Mouse (Mus musculus): ENCODE data around the gene Pcyox1. TPM values are rescaled to one million over a fixed set of nuclear protein-coding genes. Genes with fewer than 3 reads are reported as not detected.
"Not testable (repeated sequence)": the region's sequence is repeated elsewhere in the genome, so short reads cannot be mapped to it uniquely, and the experiment has no call there.

Pcyox1 gene
- polyA plus RNA-seq, 1 experiment = 0.46 TPM

DNA sequence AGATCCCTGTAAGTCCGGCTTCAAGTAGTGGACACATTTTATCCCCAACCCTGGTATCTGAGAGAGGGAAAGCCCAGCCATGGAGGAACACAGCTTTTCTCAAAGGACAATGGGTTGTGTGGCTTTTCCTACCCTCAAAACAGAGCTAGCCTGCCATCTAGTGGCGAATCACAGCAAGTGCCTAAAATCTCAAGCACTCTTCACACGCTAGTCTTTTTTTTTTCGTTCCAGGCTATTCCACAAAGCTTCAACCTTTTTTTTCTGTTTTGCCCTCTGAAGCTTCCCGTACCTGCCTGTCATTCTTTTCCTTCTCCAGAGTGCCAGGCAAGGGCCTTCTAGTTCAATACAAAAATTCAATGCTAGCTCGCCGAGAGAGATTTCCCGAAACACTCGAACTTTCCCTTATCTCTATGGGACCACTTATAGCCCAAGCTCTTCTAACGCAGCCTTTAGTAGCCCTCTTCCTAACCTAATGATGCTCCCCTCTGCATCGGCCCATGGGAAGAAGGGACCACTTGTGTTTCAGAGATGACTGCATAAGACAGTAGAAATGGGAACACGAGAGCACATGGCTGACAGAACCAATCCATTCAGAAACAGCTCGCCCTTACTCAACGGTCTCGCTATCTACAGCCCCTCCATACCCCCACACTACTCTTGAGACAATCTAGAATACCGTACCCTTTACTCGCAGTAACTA is 32.4 kb downstream of the Pcyox1 start:
- Histone ChIP-seq H3K4me3 (replicated peaks) (peak overlapping the region; percentile 86), H3K36me3 (ENCODE audit: control insufficient read depth) (peaks cover 9% of the 10 kb centered on the region), H3K4me1 (ENCODE audit: control insufficient read depth) (peaks cover 33% of the 10 kb centered on the region), H3K9me3 (ENCODE audit: control insufficient read depth, low read length) (peaks cover 5% of the 10 kb centered on the region), H3K27me3 (ENCODE audit: control insufficient read depth) (no peaks in the 10 kb centered on the region; the same call in 1 of the 2 replicates)
- no peak for TF ChIP-seq TAL1 (IDR thresholded peaks at IDR 0.05; ENCODE audit: low read length)
- peak; percentile 60 for TF ChIP-seq GATA1 (IDR thresholded peaks at IDR 0.05; ENCODE audit: low read length)

DNA sequence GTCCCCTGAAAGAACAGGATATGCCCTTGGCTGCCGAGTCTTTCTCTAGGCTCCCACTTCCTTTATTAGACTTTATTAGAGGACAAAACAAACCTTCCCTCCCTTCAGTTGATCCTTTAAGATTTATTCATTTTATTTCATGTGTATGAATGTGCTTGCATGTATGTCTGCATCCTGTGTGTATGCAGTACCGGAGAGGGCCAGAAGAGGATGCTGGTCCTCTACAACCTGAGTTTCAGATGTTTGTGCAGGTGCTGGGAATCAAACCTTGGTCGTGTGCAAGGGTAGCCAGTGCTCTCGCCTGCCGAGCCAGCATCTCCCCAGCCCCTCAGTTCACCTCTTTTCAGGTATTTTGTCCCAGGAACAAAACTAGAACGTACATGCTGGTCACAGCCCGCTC is 35.6 kb downstream of the Pcyox1 start:
- Histone ChIP-seq H3K9me3 (ENCODE audit: control insufficient read depth, low read length) (peaks cover 5% of the 10 kb centered on the region), H3K4me1 (ENCODE audit: control insufficient read depth) (peaks cover 18% of the 10 kb centered on the region), H3K27me3 (ENCODE audit: control insufficient read depth) (no peaks in the 10 kb centered on the region; the same call in 1 of the 2 replicates), H3K4me3 (replicated peaks) (no peak overlapping the region), H3K36me3 (ENCODE audit: control insufficient read depth) (no peaks in the 10 kb centered on the region)
- TF ChIP-seq GATA1 (IDR thresholded peaks at IDR 0.05; ENCODE audit: low read length) (no peak), TAL1 (IDR thresholded peaks at IDR 0.05; ENCODE audit: low read length) (no peak)

GRCm38 (mm10) chr6:86360691-86361090 is 36.3 kb downstream of the Pcyox1 start:
- TF ChIP-seq GATA1 (IDR thresholded peaks at IDR 0.05; ENCODE audit: low read length) = no peak
- TF ChIP-seq TAL1 (IDR thresholded peaks at IDR 0.05; ENCODE audit: low read length) = no peak
- Histone ChIP-seq H3K4me1 (ENCODE audit: control insufficient read depth) (peaks cover 12% of the 10 kb centered on the region), H3K27me3 (ENCODE audit: control insufficient read depth) (no peaks in the 10 kb centered on the region; the same call in 1 of the 2 replicates), H3K4me3 (replicated peaks) (no peak overlapping the region), H3K9me3 (ENCODE audit: control insufficient read depth, low read length) (peaks cover 5% of the 10 kb centered on the region), H3K36me3 (ENCODE audit: control insufficient read depth) (no peaks in the 10 kb centered on the region)

DNA sequence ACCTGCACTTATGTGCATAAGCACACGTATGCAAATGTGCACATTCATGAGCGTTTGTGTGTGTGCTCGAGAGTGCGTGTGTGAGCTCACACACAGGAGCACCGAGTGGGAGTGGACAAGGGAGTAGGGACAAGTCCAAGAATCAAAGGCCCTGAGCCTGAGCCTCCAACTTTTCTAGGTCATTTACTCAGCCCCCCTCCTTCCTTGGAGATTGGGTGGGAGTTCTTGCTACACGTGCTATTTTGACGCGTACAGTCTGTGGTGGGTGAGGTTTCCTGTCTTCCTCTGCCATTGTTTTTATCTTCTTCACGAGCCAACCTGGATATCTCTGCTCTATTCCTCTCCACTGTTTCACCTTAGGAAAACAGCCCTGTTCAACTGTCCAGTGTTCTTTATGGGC is 40.0 kb downstream of the Pcyox1 start:
- Histone ChIP-seq H3K4me1 (ENCODE audit: control insufficient read depth) (no peaks in the 10 kb centered on the region), H3K9me3 (ENCODE audit: control insufficient read depth, low read length) (peaks cover 5% of the 10 kb centered on the region), H3K36me3 (ENCODE audit: control insufficient read depth) (no peaks in the 10 kb centered on the region), H3K27me3 (ENCODE audit: control insufficient read depth) (no peaks in the 10 kb centered on the region; the same call in 1 of the 2 replicates), H3K4me3 (replicated peaks) (no peak overlapping the region)
- TF ChIP-seq TAL1 (IDR thresholded peaks at IDR 0.05; ENCODE audit: low read length) = no peak
- TF ChIP-seq GATA1 (IDR thresholded peaks at IDR 0.05; ENCODE audit: low read length) = no peak

DNA sequence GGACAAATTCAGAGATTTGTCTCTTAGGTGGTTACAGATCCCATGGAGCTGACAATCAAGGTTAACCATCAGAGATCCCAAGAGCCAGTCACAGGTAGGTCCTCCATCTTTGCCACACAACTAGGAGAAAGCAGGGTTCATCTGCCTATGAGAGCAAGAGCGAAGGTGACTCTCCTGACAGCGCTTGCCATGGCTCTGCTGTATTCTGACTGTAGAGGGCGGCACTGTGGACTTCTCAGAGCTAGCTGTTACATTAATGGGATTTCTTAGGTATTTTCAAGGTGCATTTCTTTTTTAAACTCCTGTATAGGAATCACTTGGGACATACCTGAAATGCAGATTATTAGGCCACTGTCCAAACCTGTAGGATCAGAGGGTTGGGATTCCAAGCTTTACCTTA is 42.0 kb downstream of the Pcyox1 start:
- Histone ChIP-seq H3K9me3 (ENCODE audit: control insufficient read depth, low read length) (no peaks in the 10 kb centered on the region), H3K27me3 (ENCODE audit: control insufficient read depth) (no peaks in the 10 kb centered on the region), H3K36me3 (ENCODE audit: control insufficient read depth) (no peaks in the 10 kb centered on the region), H3K4me3 (replicated peaks) (no peak overlapping the region), H3K4me1 (ENCODE audit: control insufficient read depth) (no peaks in the 10 kb centered on the region)
- no peak for TF ChIP-seq GATA1 (IDR thresholded peaks at IDR 0.05; ENCODE audit: low read length)
- no peak for TF ChIP-seq TAL1 (IDR thresholded peaks at IDR 0.05; ENCODE audit: low read length)

DNA sequence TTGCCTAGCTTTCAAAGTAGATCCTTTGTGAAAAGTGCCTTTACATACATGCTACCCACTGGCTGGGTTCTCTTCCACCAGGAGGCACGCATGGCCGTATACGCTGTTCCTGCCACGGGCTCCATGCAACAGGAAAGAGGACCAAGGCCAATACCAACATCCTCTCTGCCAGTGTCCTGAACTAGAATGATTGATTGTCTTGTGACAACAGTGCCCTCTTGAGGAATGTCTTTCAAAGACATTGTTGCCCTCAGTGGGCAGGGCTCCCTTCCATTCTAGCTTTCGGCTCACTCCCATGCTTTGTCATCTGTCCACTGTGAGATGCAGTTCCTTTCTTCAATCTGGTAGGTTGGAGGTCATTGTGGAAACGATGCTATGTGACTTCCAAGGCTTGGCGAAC is 47.7 kb downstream of the Pcyox1 start:
- Histone ChIP-seq H3K4me3 (replicated peaks) (no peak overlapping the region), H3K9me3 (ENCODE audit: control insufficient read depth, low read length) (no peaks in the 10 kb centered on the region), H3K36me3 (ENCODE audit: control insufficient read depth) (no peaks in the 10 kb centered on the region), H3K4me1 (ENCODE audit: control insufficient read depth) (no peaks in the 10 kb centered on the region), H3K27me3 (ENCODE audit: control insufficient read depth) (no peaks in the 10 kb centered on the region)
- TF ChIP-seq GATA1 (IDR thresholded peaks at IDR 0.05; ENCODE audit: low read length) (no peak), TAL1 (IDR thresholded peaks at IDR 0.05; ENCODE audit: low read length) (no peak)

DNA sequence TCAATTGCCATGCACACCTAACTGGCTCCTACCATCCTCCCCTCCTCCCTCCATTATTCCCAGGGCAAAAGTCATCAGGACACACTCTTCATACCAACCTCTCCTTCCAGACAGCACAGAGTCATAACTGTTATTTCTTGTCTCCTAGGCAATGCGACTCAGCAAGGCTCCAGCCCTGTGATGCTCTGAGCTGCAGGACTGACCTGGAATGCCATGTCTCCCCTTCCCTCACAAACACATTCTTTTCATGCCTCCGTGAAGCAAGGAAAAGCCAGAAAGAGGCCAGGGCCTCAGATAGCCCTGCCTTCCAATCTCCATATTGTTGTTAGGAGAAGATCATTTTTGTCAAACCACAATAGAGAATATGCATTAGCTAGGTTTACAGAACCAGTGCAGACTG is 50.9 kb downstream of the Pcyox1 start:
- Histone ChIP-seq H3K4me1 (ENCODE audit: control insufficient read depth) (no peaks in the 10 kb centered on the region), H3K27me3 (ENCODE audit: control insufficient read depth) (no peaks in the 10 kb centered on the region), H3K4me3 (replicated peaks) (no peak overlapping the region), H3K36me3 (ENCODE audit: control insufficient read depth) (no peaks in the 10 kb centered on the region), H3K9me3 (ENCODE audit: control insufficient read depth, low read length) (no peaks in the 10 kb centered on the region)
- no peak for TF ChIP-seq GATA1 (IDR thresholded peaks at IDR 0.05; ENCODE audit: low read length)
- no peak for TF ChIP-seq TAL1 (IDR thresholded peaks at IDR 0.05; ENCODE audit: low read length)

DNA sequence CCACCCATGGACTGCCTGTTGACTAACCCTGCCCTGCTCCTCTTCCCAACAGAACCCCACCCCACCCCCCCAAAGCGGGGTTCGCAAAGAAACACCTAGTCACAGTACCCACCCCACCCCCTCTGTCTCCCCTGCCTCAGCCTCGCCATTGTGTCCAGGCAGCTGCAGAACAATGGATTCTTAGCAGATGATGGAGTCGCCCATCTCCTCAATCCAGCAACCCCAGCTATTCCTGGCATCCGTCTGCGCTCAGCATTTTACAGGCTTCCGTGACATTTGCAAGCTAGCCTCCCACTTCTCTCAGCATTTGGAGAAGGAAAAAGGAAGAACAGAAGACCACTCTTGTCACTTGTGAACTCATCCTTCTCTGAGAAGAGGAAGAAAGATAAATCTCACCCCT is 53.3 kb downstream of the Pcyox1 start:
- TF ChIP-seq TAL1 (IDR thresholded peaks at IDR 0.05; ENCODE audit: low read length) = no peak
- TF ChIP-seq GATA1 (IDR thresholded peaks at IDR 0.05; ENCODE audit: low read length) = no peak
- H3K4me3 ChIP-seq (replicated peaks) = no peak overlapping the region

DNA sequence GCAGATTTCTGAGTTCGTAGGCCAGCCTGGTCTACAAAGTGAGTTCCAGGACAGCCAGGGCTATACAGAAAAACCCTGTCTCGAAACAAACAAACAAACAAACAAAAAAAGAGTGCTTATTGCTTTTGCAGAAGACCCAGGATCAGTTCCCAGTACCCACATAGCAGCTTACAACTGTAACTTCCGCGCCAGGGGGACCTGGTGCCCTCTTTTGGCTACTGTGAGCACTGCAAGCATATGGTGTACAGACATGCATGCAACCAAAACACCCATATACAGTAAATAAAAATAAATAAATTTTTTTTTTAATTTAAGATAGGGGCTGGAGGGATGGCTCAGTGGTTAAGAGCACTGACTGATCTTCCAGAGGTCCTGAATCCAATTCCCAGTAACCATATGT is 60.6 kb downstream of the Pcyox1 start:
- H3K36me3 ChIP-seq (ENCODE audit: control insufficient read depth); H3K4me1 ChIP-seq (ENCODE audit: control insufficient read depth); H3K27me3 ChIP-seq (ENCODE audit: control insufficient read depth); H3K9me3 ChIP-seq (ENCODE audit: control insufficient read depth, low read length); H3K4me3 ChIP-seq (replicated peaks): not testable (repeated sequence)

More for the DNA sequence above, 53.3 kb downstream of the Pcyox1 start:
- Histone ChIP-seq H3K9me3 (ENCODE audit: control insufficient read depth, low read length) (no peaks in the 10 kb centered on the region), H3K36me3 (ENCODE audit: control insufficient read depth) (no peaks in the 10 kb centered on the region), H3K4me1 (ENCODE audit: control insufficient read depth) (no peaks in the 10 kb centered on the region), H3K27me3 (ENCODE audit: control insufficient read depth) (no peaks in the 10 kb centered on the region)

Other genes starting within 250 kb of the Pcyox1 start
- not detected in 2 replicates for gene Tgfa, start 201.9 kb downstream of the Pcyox1 start, polyA plus RNA-seq (2012)
- 0.26 and 0.27 TPM in 2 replicates for gene Fam136a, start 31.5 kb downstream of the Pcyox1 start, polyA plus RNA-seq (2012)
- 2.2 and 3.6 TPM in 2 replicates for gene Snrpg, start 25.9 kb downstream of the Pcyox1 start, polyA plus RNA-seq (2012)
- 0.58 and 0.72 TPM in 2 replicates for gene Tia1, start 7.1 kb upstream of the Pcyox1 start, polyA plus RNA-seq (2012)
- gene Gm44790, start 29.5 kb upstream of the Pcyox1 start, polyA plus RNA-seq (2012) = not detected in 2 replicates
- 0.84 and 1.5 TPM in 2 replicates for gene C87436, start 41.2 kb upstream of the Pcyox1 start, polyA plus RNA-seq (2012)
- 148 and 149 TPM in 2 replicates for gene Pcbp1, start 129.2 kb upstream of the Pcyox1 start, polyA plus RNA-seq (2012)
- gene Asprv1, start 231.0 kb upstream of the Pcyox1 start, polyA plus RNA-seq (2012) = 0.03 TPM in 1 of 2 replicates, not detected in the other

Data from erythroblast, embryonic 14.5 days (primary cell).